In genomic region chr9:74282072-74282471, GRCm38 (mm10) we compare ENCODE assay signal across 19 mouse cellular contexts.
DNase-seq lines count a peak whose midpoint lies in the region; ATAC-seq and TF ChIP-seq lines count a peak whose summit lies in the region.
"Had no signal": no experiment of that assay in that cellular context is flagged by ENCODE, and none has a peak within 500 bp of the region (broad histone marks: within the 10 kb centered on the region; RNA-seq: fewer than 3 reads in every experiment).

No protein-coding gene starts in this region.

- H3K9ac ChIP-seq in hindbrain, embryonic 16.5 days (ENCODE audit: low read depth, low read length) = no peak overlapping the region
- H3K9ac ChIP-seq in midbrain, embryonic 12.5 days (replicated peaks) = no peak overlapping the region
- H3K9ac ChIP-seq in midbrain, embryonic 16.5 days (ENCODE audit: low read depth, low read length) = no peak overlapping the region
- no peak overlapping the region for H3K9ac ChIP-seq in hindbrain, postnatal 0 days (replicated peaks; ENCODE audit: low read length)
- no peak overlapping the region for H3K9ac ChIP-seq in neural tube, embryonic 15.5 days (replicated peaks)
- H3K9ac ChIP-seq: forebrain, embryonic 13.5 days; forebrain, postnatal 0 days; heart, embryonic 15.5 days had no signal

- WGBS in hindbrain, embryonic 10.5 days = 22% methylated on average over 3 of the region's 3 CpGs
- 20% methylated on average over 3 of the region's 3 CpGs for WGBS in hindbrain, embryonic 16.5 days
- 6% methylated on average over 3 of the region's 3 CpGs for WGBS in midbrain, embryonic 12.5 days
- WGBS in midbrain, embryonic 16.5 days = 12% methylated on average over 3 of the region's 3 CpGs
- 28% methylated on average over 3 of the region's 3 CpGs for WGBS in hindbrain, postnatal 0 days
- WGBS in neural tube, embryonic 15.5 days = 23% methylated on average over 3 of the region's 3 CpGs

- no peak for TF ChIP-seq CTCF in hindbrain, postnatal 0 days (IDR thresholded peaks at IDR 0.05; ENCODE audit: low read depth)

- H3K36me3 ChIP-seq in hindbrain, embryonic 10.5 days = no peaks in the 10 kb centered on the region
- H3K36me3 ChIP-seq in hindbrain, embryonic 16.5 days (ENCODE audit: control insufficient read depth, insufficient read depth, low read length) = no peaks in the 10 kb centered on the region
- H3K36me3 ChIP-seq in midbrain, embryonic 12.5 days = no peaks in the 10 kb centered on the region
- no peaks in the 10 kb centered on the region for H3K36me3 ChIP-seq in midbrain, embryonic 16.5 days (ENCODE audit: control insufficient read depth, insufficient read depth, low read length)
- H3K36me3 ChIP-seq in hindbrain, postnatal 0 days (ENCODE audit: insufficient read depth, low read length) = no peaks in the 10 kb centered on the region
- no peaks in the 10 kb centered on the region for H3K36me3 ChIP-seq in neural tube, embryonic 15.5 days
- H3K36me3 ChIP-seq: heart, embryonic 15.5 days had no signal

- H3K9me3 ChIP-seq in hindbrain, embryonic 10.5 days = no peaks in the 10 kb centered on the region
- no peaks in the 10 kb centered on the region for H3K9me3 ChIP-seq in hindbrain, embryonic 16.5 days (ENCODE audit: control insufficient read depth, low read length)
- no peaks in the 10 kb centered on the region for H3K9me3 ChIP-seq in midbrain, embryonic 12.5 days
- H3K9me3 ChIP-seq in midbrain, embryonic 16.5 days (replicated peaks; ENCODE audit: control insufficient read depth, low read length, poor library complexity, severe bottlenecking) = no peaks in the 10 kb centered on the region
- no peaks in the 10 kb centered on the region for H3K9me3 ChIP-seq in hindbrain, postnatal 0 days (ENCODE audit: low read length)
- H3K9me3 ChIP-seq in neural tube, embryonic 15.5 days (replicated peaks) = no peaks in the 10 kb centered on the region
- H3K9me3 ChIP-seq: forebrain, embryonic 13.5 days; heart, embryonic 15.5 days had no signal

- no peaks in the 10 kb centered on the region for H3K27me3 ChIP-seq in hindbrain, embryonic 10.5 days (ENCODE audit: insufficient read depth, poor library complexity, severe bottlenecking)
- H3K27me3 ChIP-seq in hindbrain, embryonic 16.5 days (replicated peaks; ENCODE audit: control insufficient read depth, insufficient read depth, low read length) = no peaks in the 10 kb centered on the region
- H3K27me3 ChIP-seq in midbrain, embryonic 12.5 days = no peaks in the 10 kb centered on the region
- no peaks in the 10 kb centered on the region for H3K27me3 ChIP-seq in midbrain, embryonic 16.5 days (ENCODE audit: control insufficient read depth, insufficient read depth, low read depth, low read length)
- no peaks in the 10 kb centered on the region for H3K27me3 ChIP-seq in hindbrain, postnatal 0 days (ENCODE audit: insufficient read depth, low read length)
- no peaks in the 10 kb centered on the region for H3K27me3 ChIP-seq in neural tube, embryonic 15.5 days (replicated peaks)
- H3K27me3 ChIP-seq: forebrain, embryonic 13.5 days; heart, embryonic 15.5 days had no signal

- no peak overlapping the region for H3K4me3 ChIP-seq in hindbrain, embryonic 10.5 days
- H3K4me3 ChIP-seq in hindbrain, embryonic 16.5 days (ENCODE audit: low read length) = no peak overlapping the region
- no peak overlapping the region for H3K4me3 ChIP-seq in midbrain, embryonic 12.5 days
- H3K4me3 ChIP-seq in midbrain, embryonic 16.5 days (ENCODE audit: low read depth, low read length) = no peak overlapping the region
- no peak overlapping the region for H3K4me3 ChIP-seq in hindbrain, postnatal 0 days (ENCODE audit: low read length)
- no peak overlapping the region for H3K4me3 ChIP-seq in neural tube, embryonic 15.5 days (replicated peaks)
- H3K4me3 ChIP-seq: forebrain, embryonic 13.5 days; heart, adult 2 months; heart, embryonic 15.5 days had no signal

- no peak for ATAC-seq in hindbrain, embryonic 16.5 days
- ATAC-seq in midbrain, embryonic 12.5 days (ENCODE audit: low FRiP score, low read depth) = no peak
- ATAC-seq in midbrain, embryonic 16.5 days = no peak
- ATAC-seq in hindbrain, postnatal 0 days = no peak
- no peak for ATAC-seq in neural tube, embryonic 15.5 days (ENCODE audit: low FRiP score)
- no peak for ATAC-seq in erythroblast, adult 5-6 weeks (replicated peaks; ENCODE audit: low FRiP score, poor library complexity, severe bottlenecking)
- ATAC-seq: forebrain, embryonic 13.5 days; forebrain, postnatal 0 days; inflammation-experienced regulatory T-cells, adult 6 months had no signal

- H3K4me1 ChIP-seq in hindbrain, embryonic 10.5 days (replicated peaks) = peaks cover 18% of the 10 kb centered on the region
- no peaks in the 10 kb centered on the region for H3K4me1 ChIP-seq in hindbrain, embryonic 16.5 days (ENCODE audit: control insufficient read depth, insufficient read depth, low read depth, low read length)
- peaks cover 20% of the 10 kb centered on the region for H3K4me1 ChIP-seq in midbrain, embryonic 12.5 days
- H3K4me1 ChIP-seq in midbrain, embryonic 16.5 days (ENCODE audit: control insufficient read depth, insufficient read depth, low read length) = peaks cover 13% of the 10 kb centered on the region
- H3K4me1 ChIP-seq in hindbrain, postnatal 0 days (ENCODE audit: insufficient read depth, low read length) = peaks cover 13% of the 10 kb centered on the region; the same call in 1 of the 2 replicates
- H3K4me1 ChIP-seq in neural tube, embryonic 15.5 days = peaks cover 14% of the 10 kb centered on the region
- H3K4me1 ChIP-seq: heart, embryonic 15.5 days had no signal

- peak overlapping the region; percentile 54; the same call in 1 of the 2 replicates for H3K27ac ChIP-seq in hindbrain, embryonic 10.5 days
- H3K27ac ChIP-seq in hindbrain, embryonic 16.5 days (ENCODE audit: low read depth, low read length) = no peak overlapping the region
- H3K27ac ChIP-seq in midbrain, embryonic 12.5 days (replicated peaks) = peak overlapping the region; percentile 52
- no peak overlapping the region; the same call in 1 of the 2 replicates for H3K27ac ChIP-seq in midbrain, embryonic 16.5 days (ENCODE audit: low read length)
- no peak overlapping the region for H3K27ac ChIP-seq in hindbrain, postnatal 0 days
- H3K27ac ChIP-seq in neural tube, embryonic 15.5 days (replicated peaks) = 0 out of 2 replicates have a peak overlapping the region, but pooled peaks have one; percentile 9
- H3K27ac ChIP-seq: forebrain, embryonic 13.5 days; heart, adult 2 months; heart, embryonic 15.5 days had no signal

- no peak for DNase-seq in hindbrain, embryonic 10.5 days (ENCODE audit: low spot score)
- peak; percentile 28 for DNase-seq in hindbrain, postnatal 0 days (ENCODE audit: low spot score)
- DNase-seq in yolk sac, embryonic 10.5 days (ENCODE audit: low spot score) = no peak
- DNase-seq: adrenal gland, postnatal 10 days; cerebellum, adult 18-20 months; cerebellum, postnatal 10 days; forebrain, postnatal 0 days; gastrocnemius, postnatal 14 days; heart, adult 2 months; heart, postnatal 14 days had no signal

- no peak overlapping the region for H3K4me2 ChIP-seq in hindbrain, embryonic 16.5 days (ENCODE audit: low read length)
- no peak overlapping the region for H3K4me2 ChIP-seq in midbrain, embryonic 12.5 days (replicated peaks)
- H3K4me2 ChIP-seq in midbrain, embryonic 16.5 days (ENCODE audit: low read length) = no peak overlapping the region
- no peak overlapping the region for H3K4me2 ChIP-seq in hindbrain, postnatal 0 days (ENCODE audit: low read depth, low read length)
- H3K4me2 ChIP-seq in neural tube, embryonic 15.5 days = no peak overlapping the region
- H3K4me2 ChIP-seq: forebrain, embryonic 13.5 days; heart, embryonic 11.5 days; heart, embryonic 15.5 days had no signal

Comparison
In these comparisons a context has a peak if more than half of its experiments do, and no peak if none do; other contexts are left out.
1. H3K27ac ChIP-seq: peak in hindbrain, embryonic 10.5 days (single experiment), midbrain, embryonic 12.5 days (single experiment) and neural tube, embryonic 15.5 days (single experiment); none in hindbrain, embryonic 16.5 days (single experiment), midbrain, embryonic 16.5 days (single experiment) and hindbrain, postnatal 0 days (single experiment).